Mouse (Mus musculus) cerebellum, postnatal 36 days (tissue): Measurements from ENCODE around the gene Crtc1.

ENCODE experiments used
- DNase-seq, 2 experiments: peaks; one replicate each; pipeline ENCODE4 v3.0.0; 2021 to 2022; ENCODE audit warnings: mixed read lengths in 2 of 2

Crtc1 gene

DNA sequence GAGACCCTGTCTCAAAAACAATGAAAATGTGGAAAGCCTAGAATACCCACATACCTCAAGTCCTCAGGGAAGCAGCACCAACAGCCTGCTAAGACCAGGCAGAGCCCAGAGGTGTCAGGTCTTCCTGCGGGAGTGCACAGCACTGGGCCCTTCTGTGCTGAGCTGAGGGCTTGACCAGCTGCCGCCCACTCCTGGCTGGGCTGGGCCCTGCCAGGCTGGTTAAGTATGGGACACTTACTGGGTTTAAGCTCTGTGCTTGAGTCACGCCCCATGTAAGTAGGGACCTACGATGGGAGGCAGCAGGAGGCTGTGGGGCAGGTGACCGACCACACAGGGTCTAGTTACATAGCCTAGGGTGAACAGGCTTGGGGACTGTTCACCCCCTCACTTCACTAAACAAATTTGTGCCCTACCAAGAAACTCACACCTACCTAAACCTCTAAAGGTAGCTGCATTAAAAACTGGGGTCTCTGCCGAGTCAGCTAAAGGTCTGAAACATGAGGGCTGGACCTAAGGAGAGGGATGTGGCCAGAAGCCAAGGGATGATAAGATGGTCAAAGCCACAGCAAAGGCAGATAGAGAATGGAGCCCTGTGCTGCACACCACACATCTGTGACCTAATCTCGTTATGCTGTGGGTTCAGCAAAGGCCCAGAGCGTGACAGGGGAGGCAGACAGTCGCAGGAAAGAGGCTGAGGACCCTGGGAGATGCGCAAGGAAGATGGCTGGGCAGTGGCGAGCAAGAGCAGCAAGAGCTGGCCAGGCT lies 19.3 kb downstream of the Crtc1 start:
- no peak for DNase-seq

DNA sequence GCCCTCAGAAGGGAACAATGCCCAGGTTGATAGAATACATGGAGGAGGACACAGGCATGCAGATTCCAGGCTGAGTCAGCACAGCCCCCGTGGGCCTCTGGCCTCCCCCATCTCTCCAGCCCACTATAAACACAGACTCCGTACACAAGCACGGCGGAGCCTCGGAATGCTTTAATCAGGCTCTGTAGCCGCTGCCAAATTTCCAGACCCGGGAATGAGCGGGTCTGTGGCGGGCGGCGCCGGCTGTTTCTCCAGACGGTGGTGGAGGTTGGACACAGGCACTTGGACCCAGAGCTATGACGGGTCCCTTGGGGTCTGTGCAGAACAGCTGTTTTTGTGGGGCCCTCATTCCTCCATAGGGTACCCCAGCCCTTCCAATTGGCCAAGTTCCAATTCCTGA lies 20.4 kb downstream of the Crtc1 start:
- DNase-seq = peak; percentile 48 to 56

DNA sequence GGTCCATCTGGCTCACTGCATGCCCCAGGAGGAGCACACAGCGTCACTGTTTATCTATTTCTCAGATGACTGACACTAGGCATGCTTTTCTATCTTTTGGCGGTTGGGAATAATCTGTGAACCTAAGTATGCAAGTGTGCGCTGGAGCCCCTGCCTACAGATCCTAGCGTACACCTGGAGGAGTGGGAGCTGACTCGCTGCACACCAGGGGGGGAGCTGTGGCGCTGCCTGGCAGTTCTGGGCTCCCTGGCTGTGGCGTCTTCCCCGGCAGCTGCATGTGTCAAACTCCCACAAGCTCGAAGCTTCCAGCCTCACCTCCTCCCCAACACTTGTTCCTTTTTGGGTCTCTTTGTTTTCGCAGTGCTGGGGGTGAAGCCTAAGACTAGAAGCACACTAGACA lies 21.5 kb downstream of the Crtc1 start:
- peak in 1 of 2 experiments; percentile 50 for DNase-seq

DNA sequence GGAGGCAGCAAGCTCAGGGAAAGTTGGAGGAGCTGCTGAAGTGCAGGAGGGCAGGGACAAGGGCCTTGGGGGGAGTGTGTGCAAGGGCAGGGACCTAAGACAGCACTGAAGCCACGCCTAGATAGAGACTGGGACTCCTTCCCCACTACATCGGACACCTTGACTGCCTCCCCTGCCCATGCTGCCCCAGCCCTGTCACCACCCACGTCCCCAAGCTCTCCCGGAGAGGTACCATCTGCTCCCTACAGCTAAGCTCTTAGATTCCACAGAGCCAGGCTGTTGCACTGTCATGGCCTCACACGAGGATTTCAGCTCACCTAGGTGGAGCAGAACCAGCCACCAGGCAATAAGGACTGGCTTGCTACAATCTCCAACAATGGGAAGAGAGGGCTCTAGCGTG lies 22.4 kb downstream of the Crtc1 start:
- peak; percentile 64 for DNase-seq

DNA sequence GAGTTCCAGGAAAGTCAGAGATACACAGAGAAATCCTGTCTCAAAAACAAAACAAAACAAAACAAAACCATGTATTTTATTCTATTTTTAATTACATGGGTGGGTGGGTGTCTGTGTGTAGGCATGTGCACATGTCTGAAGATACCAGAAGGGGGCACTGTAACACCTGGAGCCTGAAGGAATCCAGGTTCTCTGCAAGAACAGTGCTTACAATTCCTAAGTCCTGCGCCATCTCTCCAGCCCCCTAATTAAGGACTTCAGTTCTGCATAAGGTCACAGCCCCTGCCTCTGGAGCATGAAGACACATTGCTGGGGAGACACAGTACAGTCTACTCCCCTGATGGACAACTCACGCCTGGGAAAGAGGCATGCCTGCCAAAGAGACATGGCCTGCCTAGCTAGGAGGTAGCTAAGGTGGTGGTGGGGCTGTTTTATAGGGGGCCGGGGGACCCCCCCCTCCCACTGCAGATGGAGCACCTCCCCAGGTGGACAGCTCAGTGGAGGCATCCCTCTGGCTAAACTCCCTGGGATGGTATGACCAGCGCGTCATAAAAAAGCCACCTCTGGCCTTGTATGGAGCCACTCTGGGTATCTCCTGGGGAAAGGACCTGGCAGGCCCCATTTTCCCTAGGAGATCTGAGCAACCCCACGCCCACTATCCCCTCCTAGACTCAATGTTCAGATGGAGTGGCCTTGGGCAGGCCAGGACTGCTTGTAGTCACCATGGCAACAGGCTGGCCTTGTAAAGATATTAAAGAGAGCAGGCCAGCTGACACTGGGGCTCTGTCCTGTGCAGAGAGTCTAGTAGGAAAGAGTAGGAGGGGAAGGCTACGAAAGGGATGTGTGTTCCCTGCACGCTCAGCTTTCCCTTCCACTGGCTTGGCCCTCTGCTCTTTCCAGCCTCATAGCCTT lies 23.6 kb downstream of the Crtc1 start:
- no peak for DNase-seq

DNA sequence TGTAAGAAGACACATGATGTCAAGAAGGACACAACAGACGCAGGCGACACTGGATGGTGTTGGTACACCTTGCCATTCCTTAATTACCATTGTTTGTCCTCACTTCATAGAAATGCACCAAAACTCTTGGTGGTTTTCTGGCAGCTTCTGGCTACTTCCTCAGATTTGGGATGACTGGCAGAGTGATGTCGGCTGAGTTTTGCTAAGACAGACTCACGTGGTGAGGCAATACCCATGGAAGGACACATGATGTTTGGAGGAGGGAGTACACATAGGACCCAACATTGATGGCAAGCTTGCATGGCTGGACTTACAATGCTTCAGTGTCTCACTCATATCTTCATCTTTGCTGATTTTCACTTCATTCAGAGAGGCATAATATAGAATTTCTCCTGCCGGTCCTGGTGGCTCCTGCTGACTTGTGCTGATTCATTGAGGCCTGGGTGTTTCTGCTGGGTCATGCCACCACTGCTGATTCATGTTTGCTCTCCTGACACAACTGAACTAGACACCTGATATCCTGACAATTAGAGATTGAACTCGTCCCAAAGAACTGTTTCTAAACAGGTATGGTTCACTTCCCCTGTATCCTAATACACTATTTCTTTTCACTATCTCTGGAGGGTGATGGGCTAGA lies 25.0 kb downstream of the Crtc1 start:
- no peak for DNase-seq

DNA sequence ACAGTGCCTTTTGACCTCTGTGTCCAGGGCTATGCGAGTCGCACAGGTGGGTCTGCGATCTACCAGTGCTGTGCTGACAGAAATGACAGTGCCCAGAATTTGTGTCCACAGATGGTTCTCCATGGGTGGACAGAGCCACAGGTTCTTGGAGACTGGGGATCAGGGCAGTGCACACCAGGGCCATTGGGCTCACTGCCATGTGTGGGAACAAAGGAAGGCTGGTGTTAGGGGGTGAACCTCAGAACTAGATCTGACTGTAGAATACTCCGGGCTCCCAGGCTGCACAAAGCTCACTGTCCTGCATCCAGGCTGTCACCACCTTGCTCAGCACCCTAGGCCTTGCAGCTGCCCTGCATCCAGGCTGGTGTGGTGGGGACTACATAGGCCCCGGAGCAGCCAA lies 29.1 kb downstream of the Crtc1 start:
- DNase-seq = peak in 1 of 2 experiments; percentile 43

DNA sequence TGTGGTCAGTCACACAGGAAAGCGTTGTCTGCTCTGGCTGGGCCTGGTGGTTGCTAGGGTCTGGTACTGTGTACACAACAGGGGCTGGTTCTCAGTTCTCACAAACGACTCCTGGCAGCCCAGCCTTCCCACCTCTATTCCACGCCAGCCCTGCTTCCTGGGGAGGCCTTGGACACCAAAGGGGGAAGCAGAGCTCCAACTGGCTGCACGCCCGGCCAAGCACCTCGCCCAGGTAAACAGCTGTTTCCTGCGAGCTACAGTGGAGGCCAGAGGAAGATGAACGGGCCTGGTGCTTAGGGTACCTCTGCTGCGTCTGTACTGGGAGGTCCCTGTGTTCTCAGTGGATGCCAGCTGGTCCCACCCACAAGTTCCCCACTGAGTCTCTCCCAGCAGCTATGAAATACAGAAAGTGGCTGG lies 29.9 kb downstream of the Crtc1 start:
- peak; percentile 54 to 58 for DNase-seq

DNA sequence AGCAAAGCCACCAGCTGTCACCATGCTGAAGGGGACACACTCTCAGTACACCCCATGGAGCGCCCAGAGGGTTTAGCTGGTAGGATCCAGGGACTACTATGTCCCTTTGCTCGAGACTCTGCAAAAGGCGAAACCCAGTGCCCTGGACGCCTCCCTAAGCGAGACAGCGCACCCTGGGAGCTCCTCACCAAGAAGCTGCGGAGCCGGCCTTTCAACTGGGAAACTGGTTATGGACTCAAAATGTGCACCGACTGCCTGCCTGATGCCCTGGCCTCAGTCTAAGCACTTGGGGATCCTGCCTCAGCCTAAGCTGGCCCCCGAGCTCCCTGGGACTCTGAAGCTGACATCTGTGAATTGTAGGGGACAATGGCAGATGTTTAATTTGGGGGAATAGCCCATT lies 30.4 kb downstream of the Crtc1 start:
- no peak for DNase-seq

DNA sequence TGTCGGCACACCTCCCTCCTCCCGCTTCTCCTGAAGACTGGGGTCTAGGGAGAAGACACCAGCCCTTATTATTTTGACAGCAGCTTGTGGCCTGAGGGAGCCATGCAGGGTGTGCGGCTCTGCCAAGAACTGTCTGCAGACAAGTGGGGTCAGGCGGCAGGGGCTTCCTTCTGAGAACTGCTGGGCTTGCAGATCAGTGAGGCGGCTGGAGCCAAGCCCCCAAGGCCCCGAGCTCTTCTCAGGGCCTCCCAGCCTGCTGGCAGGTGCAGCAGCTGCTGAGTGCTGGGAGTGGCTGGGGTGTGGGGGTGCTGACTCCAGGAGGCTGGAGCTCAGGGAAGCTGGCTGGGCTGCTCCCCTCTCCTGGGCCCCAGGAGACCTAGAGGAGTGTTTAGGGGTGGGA lies 31.1 kb downstream of the Crtc1 start:
- peak in 1 of 2 experiments; percentile 55 for DNase-seq

DNA sequence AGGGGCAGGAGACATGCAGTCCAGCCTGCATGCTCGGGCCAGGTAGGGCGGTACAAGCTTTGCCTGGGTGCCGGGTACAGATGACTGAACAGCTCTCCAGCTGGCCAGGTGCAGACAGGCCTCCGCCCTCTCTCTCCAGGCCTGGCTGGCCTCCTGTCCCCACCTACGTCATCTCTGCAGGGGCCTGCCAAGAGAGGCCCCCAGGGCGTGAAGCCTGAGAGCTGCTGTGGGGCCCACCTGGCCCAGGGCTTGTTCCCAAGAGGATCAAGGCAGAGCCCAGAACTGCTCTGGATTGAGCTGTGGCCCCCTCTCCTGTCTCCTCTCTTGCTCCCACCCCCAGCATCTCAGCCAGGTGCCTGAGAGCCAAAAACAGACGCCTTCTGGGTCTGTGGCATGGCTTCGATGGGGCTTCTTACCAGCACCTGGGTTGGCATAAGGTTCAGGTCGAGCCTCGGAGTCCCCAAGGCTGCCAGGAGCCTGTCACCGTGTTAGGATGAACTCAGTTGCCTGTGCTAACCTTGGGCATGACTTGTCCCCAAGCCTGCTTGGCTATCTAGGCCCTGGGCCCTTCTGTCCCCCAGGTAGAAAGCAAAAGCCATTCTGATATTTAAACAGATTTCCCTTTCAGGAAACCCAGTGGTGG lies 32.8 kb downstream of the Crtc1 start:
- peak in 1 of 2 experiments; percentile 45 for DNase-seq

DNA sequence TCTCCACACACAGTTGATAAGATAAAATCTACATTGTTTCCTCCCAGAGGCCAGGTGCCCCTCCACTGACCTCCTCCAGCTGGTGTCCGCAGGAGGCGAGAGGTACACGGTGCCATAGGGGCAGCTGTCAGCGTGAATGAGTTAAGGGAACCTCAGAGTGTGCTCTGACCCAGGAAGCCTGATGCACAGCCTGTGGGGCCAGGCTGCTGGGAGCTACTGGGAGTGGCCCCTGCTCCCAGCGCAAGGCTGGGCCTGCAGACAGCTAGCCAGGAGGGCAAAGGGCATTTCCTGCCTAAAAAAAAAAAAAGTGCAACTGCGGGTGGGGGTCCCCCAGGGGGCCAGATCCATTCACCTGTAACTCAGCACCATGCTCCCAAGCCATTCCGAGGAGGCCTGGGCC lies 34.2 kb downstream of the Crtc1 start:
- DNase-seq = no peak

DNA sequence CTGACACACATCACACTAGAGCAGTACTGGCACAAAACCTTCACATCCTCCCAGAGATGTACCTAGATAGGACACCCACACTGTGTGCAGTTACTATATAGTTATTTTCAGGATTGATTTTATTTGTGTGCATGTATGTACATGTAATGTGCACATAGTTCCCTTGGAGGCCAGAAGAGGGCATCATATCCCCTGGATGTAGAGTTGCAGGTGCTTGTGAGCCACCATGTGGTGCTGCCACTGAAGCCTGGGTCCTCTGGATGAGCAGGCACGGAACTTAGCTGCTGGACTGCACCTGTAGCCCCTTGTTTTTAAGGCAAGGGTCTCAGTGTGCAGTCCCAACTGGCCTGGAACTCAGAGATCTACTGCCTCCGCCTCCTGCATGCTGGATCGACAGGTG lies 35.2 kb downstream of the Crtc1 start:
- DNase-seq = no peak

DNA sequence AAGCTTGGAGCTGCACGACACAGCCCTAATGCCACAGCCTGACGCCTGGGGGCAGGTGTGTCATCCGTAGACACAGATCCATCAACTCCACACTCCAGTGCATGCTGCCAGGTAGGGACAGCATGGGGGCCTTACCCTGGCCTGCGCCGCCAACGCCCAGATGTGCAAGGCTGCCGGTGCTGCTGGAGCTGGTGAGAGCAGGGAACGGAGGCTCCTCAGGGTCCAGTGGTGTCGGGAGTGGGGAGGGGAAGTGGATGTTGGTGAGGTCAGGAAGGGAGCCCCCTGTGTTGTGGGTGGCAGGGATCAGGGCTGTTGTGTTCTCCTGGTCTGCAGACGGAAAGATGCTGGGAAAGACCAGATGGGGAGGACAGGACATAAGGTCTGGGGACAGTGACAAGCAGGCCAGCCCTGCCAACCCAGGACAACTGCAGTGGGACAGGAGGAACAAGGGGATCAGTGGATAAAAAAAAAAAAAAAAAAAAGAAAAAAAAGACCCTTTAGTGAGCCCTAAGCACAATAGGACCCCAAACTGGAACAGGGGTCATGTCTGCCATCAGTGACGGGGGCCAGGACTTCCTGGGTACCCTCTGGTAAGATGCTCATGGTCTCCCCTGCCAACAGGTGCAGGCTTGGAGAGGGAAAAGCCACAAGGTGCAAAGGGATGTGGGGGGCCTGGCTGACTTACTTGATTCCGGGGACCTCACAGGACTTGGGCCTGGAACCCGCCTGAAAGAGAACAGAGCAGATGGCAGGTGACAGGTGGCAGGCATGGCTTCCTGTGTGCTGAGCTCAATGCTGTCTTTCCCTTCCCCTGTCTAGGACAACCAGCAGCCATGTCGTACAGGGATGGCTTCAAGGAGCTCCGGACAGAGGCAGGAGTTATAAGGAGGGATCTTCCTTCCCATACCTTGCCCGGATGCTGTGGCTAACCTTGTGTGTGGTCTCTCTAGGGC lies 41.5 kb downstream of the Crtc1 start:
- peak; percentile 90 to 93 for DNase-seq

DNA sequence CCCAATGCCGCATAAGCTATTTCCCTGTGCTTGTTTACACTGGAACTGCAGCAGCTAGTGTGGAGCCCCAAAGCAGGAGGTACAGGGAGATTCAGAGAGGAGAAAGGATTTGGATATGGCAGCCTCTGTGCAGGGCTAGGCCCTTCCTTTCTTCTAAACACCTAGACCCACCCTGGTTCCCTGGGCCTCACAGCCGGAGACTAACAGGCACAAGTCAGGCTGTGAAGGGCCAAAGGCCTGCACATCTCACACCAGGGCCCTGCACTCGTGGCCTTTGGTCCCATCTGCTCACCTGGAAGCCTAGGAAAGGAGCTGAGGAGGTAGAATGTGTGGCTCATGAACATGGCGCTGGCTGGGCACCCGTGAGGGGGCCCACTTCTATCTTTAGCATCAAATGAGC lies 43.2 kb downstream of the Crtc1 start:
- no peak for DNase-seq

DNA sequence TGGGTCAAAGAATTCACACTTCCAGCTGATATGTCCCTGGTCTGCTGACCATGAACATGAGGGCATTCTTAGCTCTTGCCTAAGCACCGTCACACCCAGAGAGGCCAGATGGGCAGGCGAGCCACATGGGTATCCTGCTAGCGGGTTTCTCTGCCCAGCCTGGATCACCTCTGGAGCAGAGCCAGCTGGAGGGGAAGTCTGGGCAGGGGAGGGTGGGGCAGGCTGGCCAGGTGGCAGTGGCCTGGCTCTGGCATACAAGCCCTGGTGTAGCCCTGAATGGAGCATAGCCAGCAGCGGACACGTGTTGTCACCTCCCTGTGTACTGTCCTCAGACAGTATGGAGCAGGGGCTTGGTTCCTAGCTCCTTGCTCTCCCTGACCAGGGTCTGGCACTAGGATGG lies 43.7 kb downstream of the Crtc1 start:
- DNase-seq = peak; percentile 93 to 95

DNA sequence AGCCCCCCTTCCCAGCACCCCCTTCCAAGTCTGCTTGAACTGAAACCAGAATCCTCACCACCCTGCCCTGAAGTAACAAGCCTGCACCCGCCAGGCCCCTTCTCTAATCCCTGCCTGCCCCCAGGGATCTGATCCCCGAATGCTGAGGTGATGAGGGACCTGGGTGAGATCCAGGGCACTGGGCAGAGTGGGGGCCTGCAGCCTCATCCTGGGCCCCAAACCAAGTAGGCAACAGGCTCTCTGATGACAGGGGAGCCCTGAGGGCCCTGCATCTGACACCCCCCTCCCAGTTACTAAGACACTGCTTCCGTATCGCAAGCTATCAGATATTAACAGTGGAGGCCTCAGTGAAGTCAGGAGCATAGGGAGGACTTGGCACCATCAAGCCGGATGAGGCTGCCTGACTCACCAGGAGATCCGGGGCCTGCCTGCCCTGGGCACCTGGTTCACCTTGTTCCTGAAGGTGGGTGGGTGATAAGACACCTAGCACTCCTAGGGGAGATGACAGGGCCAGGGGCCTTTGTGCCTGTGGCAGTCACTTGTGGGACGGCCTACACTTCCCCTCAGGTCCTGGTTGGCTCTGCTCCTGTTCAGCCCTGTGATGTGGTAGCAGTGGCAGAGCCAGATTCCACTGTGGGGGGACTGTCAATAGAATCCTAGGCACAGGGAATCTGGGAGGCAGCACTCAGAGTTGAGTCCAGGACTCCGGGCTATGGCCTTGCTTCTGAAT lies 44.9 kb downstream of the Crtc1 start:
- no peak for DNase-seq

DNA sequence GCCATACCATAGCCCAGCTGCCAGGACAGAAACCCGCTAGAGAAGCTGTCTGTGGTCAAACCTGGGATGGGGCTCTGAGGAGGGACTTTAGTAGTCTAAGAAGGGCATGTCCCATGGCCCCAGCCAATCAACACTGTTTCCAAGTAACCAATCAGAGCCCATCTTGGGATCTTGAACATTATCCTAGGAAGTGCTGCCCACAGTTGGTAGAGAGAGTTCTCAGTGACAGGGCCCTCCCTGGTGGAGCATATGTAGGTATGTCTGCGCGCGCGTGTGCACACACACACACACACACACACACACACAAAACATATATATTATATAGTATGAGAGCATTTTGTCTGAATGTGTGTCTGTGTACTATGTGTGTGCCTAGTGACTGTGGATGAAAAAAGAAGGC lies 46.3 kb downstream of the Crtc1 start:
- DNase-seq = no peak

DNA sequence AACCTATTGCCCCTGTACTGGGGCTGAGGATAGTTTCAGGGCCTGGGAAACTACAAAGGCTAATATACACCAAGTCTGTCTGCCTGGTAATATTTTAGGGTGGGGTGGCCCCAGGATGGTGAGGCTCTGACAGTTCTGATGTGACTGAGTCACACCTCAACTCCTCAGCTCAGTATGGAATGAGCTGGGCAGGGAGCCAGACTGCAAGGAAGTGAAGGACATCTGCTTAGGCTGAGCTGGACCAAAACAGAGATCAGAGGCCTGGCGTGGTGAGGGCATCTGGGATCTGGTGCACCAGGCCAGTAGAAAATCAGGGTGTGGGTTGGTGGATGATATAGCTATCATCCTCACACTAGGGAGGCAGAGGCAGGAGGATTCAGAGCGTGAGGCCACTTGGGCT lies 49.7 kb downstream of the Crtc1 start:
- peak; percentile 55 to 62 for DNase-seq

DNA sequence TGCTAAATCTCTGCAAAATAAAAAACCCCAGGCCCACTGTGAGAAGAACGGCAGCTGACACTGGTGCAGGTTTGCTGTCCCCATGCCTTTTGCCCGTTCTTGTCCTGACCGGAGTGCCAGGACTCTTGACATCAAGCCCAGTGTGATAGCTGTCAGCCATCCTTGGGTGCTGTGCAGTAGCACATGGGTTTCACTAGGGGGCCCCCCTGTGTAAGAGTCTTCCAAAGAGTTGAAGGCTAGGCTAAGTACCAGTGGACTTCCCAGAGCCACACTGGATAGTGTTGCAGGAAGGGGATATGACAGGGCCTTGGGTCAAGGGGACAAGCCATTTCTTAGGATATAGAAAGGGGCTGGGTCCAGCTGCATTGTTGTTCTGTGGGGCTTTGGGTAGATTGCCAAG lies 56.1 kb downstream of the Crtc1 start:
- peak; percentile 84 for DNase-seq

DNA sequence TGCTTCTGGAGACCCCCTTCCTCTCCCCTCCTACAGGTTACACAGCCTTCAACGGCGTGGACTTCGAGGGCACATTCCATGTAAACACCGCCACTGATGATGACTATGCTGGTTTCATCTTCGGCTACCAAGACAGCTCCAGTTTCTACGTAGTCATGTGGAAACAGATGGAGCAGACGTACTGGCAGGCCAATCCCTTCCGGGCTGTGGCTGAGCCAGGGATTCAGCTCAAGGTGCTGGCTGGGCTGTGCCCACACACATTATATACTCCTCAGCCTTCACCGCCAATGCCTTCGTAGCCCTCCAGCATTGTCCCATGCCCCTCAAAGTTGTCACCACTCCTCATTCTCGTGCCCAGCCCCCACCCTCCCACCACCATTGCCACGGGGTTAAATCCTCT lies 59.3 kb downstream of the Crtc1 start:
- DNase-seq = peak in 1 of 2 experiments; percentile 67
